In the genomic region with DNA sequence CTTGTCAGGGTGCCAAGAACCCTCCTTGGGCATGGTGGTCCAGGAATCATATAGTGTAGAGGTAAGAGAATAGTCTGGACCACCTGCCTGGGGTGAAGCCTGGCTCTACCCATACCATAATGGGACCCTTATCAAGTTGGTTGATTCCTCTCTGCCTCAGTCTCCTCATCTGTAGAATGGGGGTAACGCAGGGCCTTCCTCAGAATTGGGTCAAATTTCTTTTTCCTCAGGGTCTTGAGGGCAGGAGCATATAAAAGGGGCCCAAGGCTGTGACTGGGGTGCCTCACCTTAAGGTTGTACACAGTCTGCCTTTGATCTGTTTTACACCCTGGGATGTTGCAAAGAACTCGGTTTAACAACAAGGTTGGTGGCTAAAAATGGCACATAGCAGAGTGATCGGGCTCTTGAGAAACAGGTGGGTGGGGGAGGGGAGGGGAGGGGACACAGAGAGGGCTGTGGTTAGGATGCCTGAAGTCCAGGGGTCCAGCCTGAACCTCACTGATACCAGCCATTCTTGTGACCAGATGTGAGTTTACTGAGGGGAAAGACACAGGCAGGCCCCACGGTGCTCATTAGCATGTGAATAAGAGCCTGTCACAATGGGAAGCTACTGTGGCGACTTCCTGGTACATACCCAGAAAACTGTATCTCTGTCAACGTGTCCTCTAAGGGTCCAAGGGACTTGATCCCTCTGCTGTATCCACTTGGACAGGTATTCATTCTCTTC, we compare ENCODE assay signal across 1 mouse cellular context.
TF ChIP-seq lines count a peak whose summit lies in the region.

No protein-coding gene starts in this region.

TF ChIP-seq in CH12.LX, 34 proteins besides CTCF, POLR2A, EP300 and RAD21:
- no peak for TF ChIP-seq CHD1 (IDR thresholded peaks at IDR 0.05; ENCODE audit: low read depth, low read length)
- TF ChIP-seq MYC (IDR thresholded peaks at IDR 0.05; ENCODE audit: low read depth, low read length), result peak; percentile 53; the same call in 1 of the 2 replicates
- TF ChIP-seq ETS1 (conservative IDR thresholded peaks at IDR 0.05; ENCODE audit: low read depth, low read length), result no peak
- peak; percentile 86 for TF ChIP-seq ELF1 (IDR thresholded peaks at IDR 0.05; ENCODE audit: low read depth, low read length)
- peak; percentile 42 for TF ChIP-seq HCFC1 (IDR thresholded peaks at IDR 0.05; ENCODE audit: low read depth, low read length)
- TF ChIP-seq JUND (conservative IDR thresholded peaks at IDR 0.05; ENCODE audit: low read depth, low read length), result no peak
- no peak for TF ChIP-seq JUN (IDR thresholded peaks at IDR 0.05; ENCODE audit: insufficient read depth, low read depth, low read length)
- TF ChIP-seq MAZ (IDR thresholded peaks at IDR 0.05; ENCODE audit: low read depth, low read length), result 0 out of 2 replicates have a peak, but pooled peaks have one; percentile 64
- no peak for TF ChIP-seq PAX5 (IDR thresholded peaks at IDR 0.05; ENCODE audit: low read length)
- peak; percentile 78 for TF ChIP-seq CHD2 (IDR thresholded peaks at IDR 0.05; ENCODE audit: low read length)
- 0 out of 2 replicates have a peak, but pooled peaks have one; percentile 63 for TF ChIP-seq NELFE (IDR thresholded peaks at IDR 0.05; ENCODE audit: low read depth, low read length)
- TF ChIP-seq ZKSCAN1 (IDR thresholded peaks at IDR 0.05; ENCODE audit: borderline replicate concordance, low read depth, low read length), result no peak
- no peak for TF ChIP-seq UBTF (IDR thresholded peaks at IDR 0.05; ENCODE audit: low read depth, low read length)
- no peak for TF ChIP-seq MAFK (IDR thresholded peaks at IDR 0.05; ENCODE audit: insufficient replicate concordance, low read length)
- TF ChIP-seq ZC3H11A (IDR thresholded peaks at IDR 0.05; ENCODE audit: low read depth, low read length), result no peak
- no peak for TF ChIP-seq KAT2A (IDR thresholded peaks at IDR 0.05; ENCODE audit: insufficient replicate concordance, low read length)
- TF ChIP-seq E2F4 (IDR thresholded peaks at IDR 0.05; ENCODE audit: insufficient replicate concordance, low read depth, low read length), result no peak
- TF ChIP-seq MAX (IDR thresholded peaks at IDR 0.05; ENCODE audit: low read length), result peak; percentile 49; the same call in 1 of the 2 replicates
- TF ChIP-seq RCOR1 (conservative IDR thresholded peaks at IDR 0.05; ENCODE audit: low read depth, low read length), result peak; percentile 33; the same call in 1 of the 2 replicates
- peak; percentile 94 for TF ChIP-seq TCF12 (IDR thresholded peaks at IDR 0.05; ENCODE audit: low read depth, low read length)
- no peak; the same call in 1 of the 2 replicates for TF ChIP-seq ZMIZ1 (IDR thresholded peaks at IDR 0.05; ENCODE audit: low read depth, low read length)
- TF ChIP-seq SIN3A (IDR thresholded peaks at IDR 0.05; ENCODE audit: low read length), result peak; percentile 84; the same call in 1 of the 2 replicates
- TF ChIP-seq MEF2A (IDR thresholded peaks at IDR 0.05; ENCODE audit: borderline replicate concordance, low read depth, low read length), result peak; percentile 81
- peak; percentile 65; the same call in 1 of the 2 replicates for TF ChIP-seq POLR2AphosphoS2 (IDR thresholded peaks at IDR 0.05; ENCODE audit: low read depth, low read length)
- peak; percentile 77 for TF ChIP-seq TBP (conservative IDR thresholded peaks at IDR 0.05; ENCODE audit: low read depth, low read length)
